Mouse (Mus musculus) liver, embryonic 14.5 days (tissue): ENCODE results near the gene Ctps2. TPM values are rescaled to one million over a fixed set of nuclear protein-coding genes. Genes with fewer than 3 reads are reported as not detected.

Source experiments
- ATAC-seq: fragments of 200-750 bp; cut with Nextera tagmentation; 2 replicates; pipeline ENCODE4 v1.8.0; 2017; ENCODE audit warnings: moderate number of reproducible peaks, mild to moderate bottlenecking, moderate library complexity; ENCODE audit not compliant: insufficient read depth
- DNase-seq, 3 experiments: peaks; one replicate each; pipeline ENCODE4 v3.0.0-alpha.2; 2012 to 2013; ENCODE audit warnings: low read depth in 3 of 3, low spot score in 3 of 3
- H3K27ac ChIP-seq: fragments of 300-500 bp; sonication (generic); 2 replicates; pipeline ENCODE4 v1.5.1; 2014; ENCODE audit warnings: moderate library complexity, mild to moderate bottlenecking, control low read depth, inconsistent platforms
- H3K27me3 ChIP-seq: fragments of 300-500 bp; sonication (generic); 2 replicates; pipeline ENCODE4 v1.6.1; 2014; ENCODE audit warnings: mild to moderate bottlenecking, low read length, moderate library complexity; ENCODE audit not compliant: control insufficient read depth, insufficient read depth
- H3K36me3 ChIP-seq: fragments of 300-500 bp; sonication (generic); replicated peaks from 2 replicates; pipeline ENCODE4 v1.6.1; 2014; ENCODE audit warnings: low read depth; ENCODE audit not compliant: control insufficient read depth, insufficient read depth
- H3K4me1 ChIP-seq, 2 experiments: fragments of 200-500 bp in 1 of 2; fragments of 300-500 bp in 1 of 2; sonication (generic) in 1 of 2; replicated peaks; 2 replicates each; pipeline ENCODE4 v1.6.1; 2012 to 2014; ENCODE audit warnings: antibody characterized with exemption in 1 of 2, inconsistent platforms in 1 of 2, low read length in 1 of 2; ENCODE audit not compliant: control insufficient read depth in 2 of 2, insufficient read depth in 2 of 2
- H3K4me2 ChIP-seq: fragments of 300-500 bp; sonication (generic); 2 replicates; pipeline ENCODE4 v1.6.1; 2014; ENCODE audit warnings: low read depth, mild to moderate bottlenecking, control low read depth, moderate library complexity
- H3K4me3 ChIP-seq, 2 experiments: fragments of 200-500 bp in 1 of 2; fragments of 300-500 bp in 1 of 2; sonication (generic) in 1 of 2; 2 replicates each; pipeline ENCODE4 v1.5.1; 2012 to 2014; ENCODE audit warnings: low read depth in 2 of 2, low read length in 2 of 2, mild to moderate bottlenecking in 2 of 2, control low read depth in 1 of 2, inconsistent platforms in 1 of 2, moderate library complexity in 1 of 2; ENCODE audit not compliant: insufficient read depth in 1 of 2
- H3K9ac ChIP-seq: fragments of 300-500 bp; sonication (generic); replicated peaks from 2 replicates; pipeline ENCODE4 v1.6.1; 2014; ENCODE audit warnings: mild to moderate bottlenecking, control low read depth, moderate library complexity
- H3K9me3 ChIP-seq: fragments of 300-500 bp; sonication (generic); 2 replicates; pipeline ENCODE4 v1.6.1; 2016; ENCODE audit warnings: low read length, mixed read lengths; ENCODE audit not compliant: control insufficient read depth
- CTCF ChIP-seq: IDR thresholded peaks from 2 replicates; pipeline ENCODE4 v1.5.1; 2016; ENCODE audit warnings: antibody characterized with exemption, low read depth, control low read depth
- EP300 ChIP-seq: IDR thresholded peaks from 2 replicates; pipeline ENCODE4 v1.6.1; 2016; ENCODE audit warnings: antibody characterized with exemption, low read depth
- WGBS: fragments of 180-500 bp; shearing (Covaris S2); extraction: QIAGEN DNeasy Blood & Tissue Kit; methylation state at CpG from one replicate; pipeline ENCODE4 v1.1.7; 2014; ENCODE audit not compliant: insufficient replicate concordance; 5-methylcytosine and 5-hydroxymethylcytosine counted together
- polyA plus RNA-seq, 2 experiments: library from polyadenylated mRNA; depleted of rRNA in 1 of 2; stranded (reverse) in 1 of 2; unstranded in 1 of 2; fragments of >200 nt; fragmentation: Nextera tagmentation in 1 of 2; extraction: Ambion mirVana in 1 of 2; gene quantifications; 2 replicates each; pipeline versions ENCODE4 v1.2.1 to v1.2.3; 2012 to 2014

Gene Ctps2
- 9.7 and 11.4 TPM in 2 replicates for polyA plus RNA-seq (2012; rRNA removed)
- polyA plus RNA-seq (2014; fragmentation: Nextera tagmentation; extraction: Ambion mirVana): 37.6 and 38.1 TPM in 2 replicates

DNA sequence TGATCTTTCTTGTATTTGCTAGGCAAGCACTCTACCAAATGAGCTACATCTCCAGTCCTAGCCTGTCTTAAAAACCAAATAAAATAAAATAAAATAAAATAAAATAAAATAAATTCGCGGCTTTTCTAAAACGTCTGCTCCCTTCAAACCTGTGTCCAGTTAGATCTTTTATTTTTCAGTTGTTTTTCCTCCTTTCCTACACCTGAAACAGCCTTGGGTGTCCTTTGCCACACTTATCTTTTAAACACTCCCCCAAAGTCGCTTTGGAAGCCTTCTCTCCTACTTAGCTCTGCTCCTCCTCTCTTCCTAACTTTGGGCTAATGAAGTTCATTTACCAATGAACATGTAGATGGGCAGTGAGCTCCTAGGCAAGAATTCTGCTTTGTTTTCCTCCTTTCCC is at the start of gene Ctps2:
Gene Ctps2, plus strand, starts transcription at position 301 of the 400 bp plus-strand sequence.
- Histone ChIP-seq H3K27ac (no peak within 1 kb of the TSS), H3K9ac (peak within 1 kb of the TSS; percentile 33), H3K4me1 (0 out of 4 replicates have a peak, but pooled peaks cover 0 to 4% of the 10 kb centered on the region in 2 experiments), H3K27me3 (no peaks in the 10 kb centered on the region), H3K4me2 (peak within 1 kb of the TSS; percentile 72), H3K9me3 (no peaks in the 10 kb centered on the region), H3K4me3 (peak within 1 kb of the TSS; percentile 58 to 59), H3K36me3 (no peaks in the 10 kb centered on the region)
- DNase-seq (no peak), ATAC-seq (no peak)
- TF ChIP-seq EP300 (no peak), CTCF (no peak)
- WGBS: 17% methylated on average over 4 of the region's 4 CpGs

DNA sequence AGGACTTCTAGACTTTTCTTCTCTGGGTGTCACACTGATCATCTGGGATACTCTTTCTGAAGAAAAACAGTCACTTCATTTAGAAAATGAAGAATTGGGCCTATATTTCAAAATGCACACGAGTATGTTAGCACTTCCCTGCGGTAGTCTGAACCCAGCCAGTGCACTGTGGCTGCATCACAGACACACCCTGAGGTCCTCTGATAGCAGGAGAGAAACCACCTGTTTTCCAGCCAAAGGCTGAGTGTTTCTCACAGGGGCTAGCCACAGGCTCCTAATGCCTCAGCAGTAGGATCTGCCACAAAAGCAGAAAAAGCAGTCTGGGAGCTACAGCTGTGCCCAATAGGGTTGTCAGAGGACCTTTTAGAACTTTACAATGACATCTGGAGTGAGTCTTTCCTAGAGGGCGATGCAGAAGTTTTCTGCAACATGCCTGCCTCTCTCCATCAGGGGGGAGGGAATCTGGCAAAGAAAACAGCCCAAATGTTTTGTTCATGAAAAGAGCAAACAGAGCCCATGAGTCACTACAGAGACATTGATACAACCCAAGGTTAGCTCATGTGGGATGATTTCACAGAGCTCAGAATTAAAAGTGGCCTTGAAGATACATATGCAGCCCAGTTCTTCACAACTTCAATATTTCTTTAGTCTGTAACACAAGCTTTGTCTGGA is 32.6 kb upstream of the Ctps2 start:
- ATAC-seq: no peak
- Histone ChIP-seq H3K9ac (no peak overlapping the region), H3K36me3 (no peaks in the 10 kb centered on the region; the same call in 1 of the 2 replicates), H3K9me3 (no peaks in the 10 kb centered on the region), H3K4me2 (no peak overlapping the region), H3K27ac (no peak overlapping the region), H3K4me3 (no peak overlapping the region), H3K4me1 (no peaks in the 10 kb centered on the region), H3K27me3 (no peaks in the 10 kb centered on the region)
- 51% methylated on average over 3 of the region's 3 CpGs for WGBS
- DNase-seq: no peak
- TF ChIP-seq EP300 (no peak), CTCF (no peak)

- H3K9me3 ChIP-seq: no peaks in the 10 kb centered on the region
Measured at GRCm38 (mm10) chrX:162871734-162872517, 29.1 kb upstream of the Ctps2 start.

DNA sequence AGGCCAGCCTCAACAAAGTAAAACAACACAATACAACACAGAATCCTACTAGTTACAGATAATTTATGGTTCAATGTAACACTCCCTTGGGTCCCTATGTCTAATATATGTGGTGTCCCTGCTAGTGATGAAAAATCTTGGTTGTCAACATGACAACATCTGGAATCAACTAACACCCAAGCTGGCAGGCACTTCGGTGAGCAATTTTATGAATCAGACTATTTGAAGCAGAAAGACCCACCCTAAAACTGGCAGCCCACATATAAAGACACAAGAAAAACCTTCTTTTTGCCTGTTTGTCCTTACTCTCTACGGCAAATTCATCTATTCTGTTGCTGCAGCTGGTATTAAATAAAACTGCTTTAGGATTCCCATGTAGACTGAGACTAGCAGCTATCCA is 27.3 kb upstream of the Ctps2 start:
- Histone ChIP-seq H3K4me2 (no peak overlapping the region), H3K9me3 (no peaks in the 10 kb centered on the region), H3K36me3 (no peaks in the 10 kb centered on the region; the same call in 1 of the 2 replicates), H3K27me3 (no peaks in the 10 kb centered on the region), H3K27ac (no peak overlapping the region), H3K4me1 (no peaks in the 10 kb centered on the region), H3K4me3 (no peak overlapping the region), H3K9ac (no peak overlapping the region)
- TF ChIP-seq CTCF: no peak
- TF ChIP-seq EP300: no peak
- ATAC-seq (no peak), DNase-seq (no peak)
- 84% methylated on average over 2 of the region's 2 CpGs for WGBS

More at GRCm38 (mm10) chrX:162871734-162872517, 29.1 kb upstream of the Ctps2 start:
- 33% methylated on average over 4 of the region's 4 CpGs for WGBS
- Histone ChIP-seq H3K4me3 (no peak overlapping the region), H3K36me3 (no peaks in the 10 kb centered on the region; the same call in 1 of the 2 replicates), H3K4me2 (no peak overlapping the region), H3K27me3 (no peaks in the 10 kb centered on the region), H3K9ac (no peak overlapping the region), H3K27ac (no peak overlapping the region), H3K4me1 (no peaks in the 10 kb centered on the region)
- ATAC-seq: no peak
- TF ChIP-seq EP300 (no peak), CTCF (peak; percentile 88)
- no peak for DNase-seq

DNA sequence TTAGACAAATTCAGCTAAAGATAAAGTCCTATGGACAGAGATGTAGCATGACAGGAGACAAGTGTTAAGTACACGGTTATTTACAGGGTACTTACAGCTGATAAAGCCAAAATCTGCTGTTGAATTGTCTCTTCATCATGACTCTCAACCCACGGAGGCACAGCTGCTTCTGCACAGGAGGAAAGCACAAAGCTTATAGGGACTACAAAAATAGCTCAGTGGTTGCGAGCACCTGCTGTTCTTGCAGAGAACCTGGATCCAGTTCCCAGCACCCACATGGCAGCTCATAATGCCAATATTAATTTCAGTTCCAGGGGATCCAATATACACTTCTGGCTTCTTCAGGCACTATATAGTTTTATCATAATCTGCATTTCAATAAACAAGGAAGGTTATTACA is 22.8 kb upstream of the Ctps2 start:
- H3K36me3 ChIP-seq: no peaks in the 10 kb centered on the region
- TF ChIP-seq CTCF: no peak
- TF ChIP-seq EP300: no peak
- no peak overlapping the region for H3K4me2 ChIP-seq
- ATAC-seq: no peak
- no peak for DNase-seq
- 62% methylated on average over 3 of the region's 3 CpGs for WGBS
- H3K9me3 ChIP-seq: no peaks in the 10 kb centered on the region
- no peaks in the 10 kb centered on the region for H3K27me3 ChIP-seq
- H3K9ac ChIP-seq: no peak overlapping the region
- H3K4me3 ChIP-seq: no peak overlapping the region
- no peak overlapping the region for H3K27ac ChIP-seq
- no peaks in the 10 kb centered on the region for H3K4me1 ChIP-seq
